Mouse (Mus musculus): ENCODE results near the gene Slk. TPM values are rescaled to one million over a fixed set of nuclear protein-coding genes. Genes with fewer than 3 reads are reported as not detected.

The Slk gene
- total and polyA plus RNA-seq, 3 experiments = 21.1 to 33.6 (median 25.5) TPM

DNA sequence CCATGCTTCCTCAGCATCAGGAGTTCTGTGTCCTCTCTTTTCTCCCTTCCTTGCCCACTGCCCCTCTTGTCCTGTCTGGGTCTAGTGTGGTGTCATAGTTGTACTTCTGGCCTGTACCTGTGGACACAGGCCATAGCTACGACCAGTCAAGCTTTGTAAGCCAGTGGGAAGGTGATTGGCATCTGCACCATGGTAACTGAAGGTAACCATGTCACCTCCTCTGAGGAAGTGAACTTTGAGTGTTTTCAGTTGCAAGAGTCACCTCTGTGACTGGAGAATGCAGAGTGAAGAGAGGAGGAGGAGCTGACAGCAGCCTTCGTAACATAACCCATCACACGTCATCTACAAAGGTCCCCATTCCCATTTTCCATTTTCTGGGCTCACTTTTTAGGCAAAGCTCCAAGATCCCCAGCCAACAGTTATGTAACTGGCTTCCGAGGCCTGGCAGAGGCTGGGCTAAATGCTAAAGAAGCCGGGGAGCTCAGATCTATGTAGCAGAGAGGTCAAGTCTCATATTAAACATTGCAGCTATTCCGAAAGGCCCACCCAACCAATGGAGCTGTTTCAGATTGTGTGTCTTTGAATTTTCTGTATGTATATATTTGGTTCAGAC lies 67.1 kb downstream of the Slk start:
- H3K4me1 ChIP-seq (ENCODE audit: control insufficient read depth in 1 of 2, insufficient read depth in 2 of 2) = peaks cover 19 to 26% of the 10 kb centered on the region in 2 experiments
- no peak overlapping the region for H3K4me2 ChIP-seq (ENCODE audit: insufficient read depth, low read depth, poor library complexity, severe bottlenecking)
- H3K79me2 ChIP-seq (replicated peaks; ENCODE audit: control insufficient read depth, extremely low read depth, insufficient read depth, poor library complexity, severe bottlenecking) = no peaks in the 10 kb centered on the region
- no peak overlapping the region for H3K27ac ChIP-seq (ENCODE audit: insufficient read depth, low read depth)
- in situ Hi-C loops (cut with MboI; ENCODE audit: low pct_ligation_motif_present, low pct_unique_long_range_greater_than_20kb, low sequenced_read_pairs) (no loop called here), dilution Hi-C loops (cut with MboI; ENCODE audit: extremely low pct_ligation_motif_present, extremely low pct_unique_long_range_greater_than_20kb, low sequenced_read_pairs) (no loop called here)
- peaks cover 13 to 60% of the 10 kb centered on the region in 2 experiments for H3K36me3 ChIP-seq (replicated peaks in 1 of 2; ENCODE audit: control insufficient read depth in 1 of 2, insufficient read depth in 1 of 2, low read length in 1 of 2)
- H3K4me3 ChIP-seq (replicated peaks in 1 of 3; ENCODE audit: low read depth in 2 of 3, low read length in 2 of 3, poor library complexity in 1 of 3) = no peak overlapping the region
- H3K27me3 ChIP-seq (replicated peaks) = no peaks in the 10 kb centered on the region
- no peak overlapping the region for H3K9ac ChIP-seq (ENCODE audit: insufficient read depth, low read depth)
- TF ChIP-seq ETS1 (conservative IDR thresholded peaks at IDR 0.05; ENCODE audit: low read depth, low read length) = no peak
- H3K9me3 ChIP-seq (replicated peaks; ENCODE audit: low read length) = no peaks in the 10 kb centered on the region
- no peak for DNase-seq (ENCODE audit: extremely low read depth)

GRCm38 (mm10) chr19:47649071-47649470 lies 69.6 kb downstream of the Slk start:
- H3K27me3 ChIP-seq (replicated peaks) = no peaks in the 10 kb centered on the region
- H3K9ac ChIP-seq (ENCODE audit: insufficient read depth, low read depth) = no peak overlapping the region
- dilution Hi-C loops (cut with MboI; ENCODE audit: extremely low pct_ligation_motif_present, extremely low pct_unique_long_range_greater_than_20kb, low sequenced_read_pairs) (no loop called here), in situ Hi-C loops (cut with MboI; ENCODE audit: low pct_ligation_motif_present, low pct_unique_long_range_greater_than_20kb, low sequenced_read_pairs) (no loop called here)
- peaks cover 6 to 44% of the 10 kb centered on the region in 2 experiments for H3K36me3 ChIP-seq (replicated peaks in 1 of 2; ENCODE audit: control insufficient read depth in 1 of 2, insufficient read depth in 1 of 2, low read length in 1 of 2)
- H3K4me3 ChIP-seq (replicated peaks in 1 of 3; ENCODE audit: low read depth in 2 of 3, low read length in 2 of 3, poor library complexity in 1 of 3) = no peak overlapping the region
- H3K4me2 ChIP-seq (ENCODE audit: insufficient read depth, low read depth, poor library complexity, severe bottlenecking) = no peak overlapping the region
- peaks cover 29 to 35% of the 10 kb centered on the region in 2 experiments for H3K4me1 ChIP-seq (ENCODE audit: control insufficient read depth in 1 of 2, insufficient read depth in 2 of 2)
- TF ChIP-seq ZNF384 (IDR thresholded peaks at IDR 0.05; ENCODE audit: low read depth, low read length) = no peak
- TF ChIP-seq SIN3A (IDR thresholded peaks at IDR 0.05; ENCODE audit: low read length) = no peak
- TF ChIP-seq RAD21 (IDR thresholded peaks at IDR 0.05; ENCODE audit: low read depth, low read length) = no peak
- no peak for TF ChIP-seq EP300 (IDR thresholded peaks at IDR 0.05; ENCODE audit: low read length)
- no peak for TF ChIP-seq ZC3H11A (IDR thresholded peaks at IDR 0.05; ENCODE audit: low read depth, low read length)
- TF ChIP-seq ZKSCAN1 (IDR thresholded peaks at IDR 0.05; ENCODE audit: borderline replicate concordance, low read depth, low read length) = no peak
- TF ChIP-seq PAX5 (IDR thresholded peaks at IDR 0.05; ENCODE audit: low read length) = no peak
- no peaks in the 10 kb centered on the region for H3K9me3 ChIP-seq (replicated peaks; ENCODE audit: low read length)
- no peaks in the 10 kb centered on the region for H3K79me2 ChIP-seq (replicated peaks; ENCODE audit: control insufficient read depth, extremely low read depth, insufficient read depth, poor library complexity, severe bottlenecking)
- DNase-seq (ENCODE audit: extremely low read depth) = no peak
- no peak overlapping the region for H3K27ac ChIP-seq (ENCODE audit: insufficient read depth, low read depth)

DNA sequence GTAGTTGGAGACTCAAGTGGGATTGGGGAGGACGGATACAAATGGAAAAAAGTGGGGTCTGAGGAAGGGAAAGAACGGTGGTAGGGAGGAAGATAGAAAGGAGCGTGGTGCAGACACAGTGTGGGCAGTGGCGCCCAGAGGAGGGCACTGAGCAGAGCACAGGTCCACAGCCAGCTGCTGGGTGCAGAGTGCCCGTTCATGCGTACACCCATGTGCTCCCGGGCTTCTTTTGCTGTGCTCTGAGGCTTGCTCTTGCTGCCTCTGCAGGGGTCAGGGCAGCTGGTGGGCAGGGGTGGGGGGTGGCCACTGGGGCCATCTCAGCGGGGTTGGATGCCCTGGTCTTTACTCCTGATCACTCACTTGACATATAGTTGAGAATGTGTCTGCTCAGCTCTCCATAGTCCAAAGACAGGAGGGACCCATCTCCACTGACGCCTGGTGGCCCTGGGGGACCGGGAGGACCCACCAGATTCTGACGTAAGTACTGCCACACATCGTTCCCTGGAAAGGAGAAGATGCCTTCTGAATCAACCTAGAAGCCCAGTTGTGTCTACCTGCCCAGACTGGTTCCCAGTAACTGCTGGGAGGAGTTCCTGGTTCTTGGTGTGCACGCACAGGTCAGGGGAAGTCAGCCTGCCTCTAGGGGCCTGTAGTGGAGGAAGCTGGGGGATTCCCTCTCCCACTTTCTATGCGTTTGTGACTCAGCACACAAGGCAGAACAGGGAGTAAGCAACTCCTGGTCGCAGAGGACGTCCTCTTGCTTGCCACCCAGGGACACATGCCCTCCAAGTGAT lies 71.1 kb downstream of the Slk start:
- H3K36me3 ChIP-seq (replicated peaks in 1 of 2; ENCODE audit: control insufficient read depth in 1 of 2, insufficient read depth in 1 of 2, low read length in 1 of 2) = peaks cover 3 to 34% of the 10 kb centered on the region in 2 experiments
- 0 out of 2 replicates have a peak overlapping the region, but pooled peaks have one; percentile 23 for H3K4me2 ChIP-seq (ENCODE audit: insufficient read depth, low read depth, poor library complexity, severe bottlenecking)
- DNase-seq (ENCODE audit: extremely low read depth) = peak; percentile 81
- no peaks in the 10 kb centered on the region for H3K27me3 ChIP-seq (replicated peaks)
- peak overlapping the region; percentile 47 for H3K27ac ChIP-seq (ENCODE audit: insufficient read depth, low read depth)
- H3K79me2 ChIP-seq (replicated peaks; ENCODE audit: control insufficient read depth, extremely low read depth, insufficient read depth, poor library complexity, severe bottlenecking) = no peaks in the 10 kb centered on the region
- dilution Hi-C loops (cut with MboI; ENCODE audit: extremely low pct_ligation_motif_present, extremely low pct_unique_long_range_greater_than_20kb, low sequenced_read_pairs) (no loop called here), in situ Hi-C loops (cut with MboI; ENCODE audit: low pct_ligation_motif_present, low pct_unique_long_range_greater_than_20kb, low sequenced_read_pairs) (loop anchor here (10.0 to 25.0 kb wide), 4 partner anchors 144 to 296 kb away; partner anchors contain the start of gene Cfap58)
- H3K4me1 ChIP-seq (ENCODE audit: control insufficient read depth in 1 of 2, insufficient read depth in 2 of 2) = peaks cover 37 to 45% of the 10 kb centered on the region in 2 experiments
- H3K9ac ChIP-seq (ENCODE audit: insufficient read depth, low read depth) = no peak overlapping the region
- peak overlapping the region in 1 of 3 experiments; percentile 23 for H3K4me3 ChIP-seq (replicated peaks in 1 of 3; ENCODE audit: low read depth in 2 of 3, low read length in 2 of 3, poor library complexity in 1 of 3)
- no peaks in the 10 kb centered on the region for H3K9me3 ChIP-seq (replicated peaks; ENCODE audit: low read length)
- TF ChIP-seq NRF1 (IDR thresholded peaks at IDR 0.05; ENCODE audit: low read depth, low read length) (0 out of 2 replicates have a peak, but pooled peaks have one; percentile 6), SMC3 (IDR thresholded peaks at IDR 0.05; ENCODE audit: low read depth, low read length) (no peak; the same call in 1 of the 2 replicates), CHD1 (IDR thresholded peaks at IDR 0.05; ENCODE audit: low read depth, low read length) (no peak), MEF2A (IDR thresholded peaks at IDR 0.05; ENCODE audit: borderline replicate concordance, low read depth, low read length) (no peak), ELF1 (IDR thresholded peaks at IDR 0.05; ENCODE audit: low read depth, low read length) (peak; percentile 71; the same call in 1 of the 2 replicates), ZKSCAN1 (IDR thresholded peaks at IDR 0.05; ENCODE audit: borderline replicate concordance, low read depth, low read length) (no peak), NELFE (IDR thresholded peaks at IDR 0.05; ENCODE audit: low read depth, low read length) (no peak), USF1 (IDR thresholded peaks at IDR 0.05; ENCODE audit: low read depth, low read length) (no peak), KAT2A (IDR thresholded peaks at IDR 0.05; ENCODE audit: insufficient replicate concordance, low read length) (no peak), CHD2 (IDR thresholded peaks at IDR 0.05; ENCODE audit: low read length) (no peak), MYC (IDR thresholded peaks at IDR 0.05; ENCODE audit: low read depth, low read length) (no peak), JUND (conservative IDR thresholded peaks at IDR 0.05; ENCODE audit: low read depth, low read length) (no peak), ZNF384 (IDR thresholded peaks at IDR 0.05; ENCODE audit: low read depth, low read length) (no peak), USF2 (conservative IDR thresholded peaks at IDR 0.05; ENCODE audit: low read depth, low read length) (no peak), RAD21 (IDR thresholded peaks at IDR 0.05; ENCODE audit: low read depth, low read length) (no peak; the same call in 1 of the 2 replicates), ZC3H11A (IDR thresholded peaks at IDR 0.05; ENCODE audit: low read depth, low read length) (no peak), JUN (IDR thresholded peaks at IDR 0.05; ENCODE audit: insufficient read depth, low read depth, low read length) (no peak), MAX (IDR thresholded peaks at IDR 0.05; ENCODE audit: low read length) (peak; percentile 49; the same call in 1 of the 2 replicates)

Measured in CH12.LX (cell line).